Mouse (Mus musculus) heart, embryonic 12.5 days (tissue): ENCODE measurements around the gene Col4a3. TPM values are rescaled to one million over a fixed set of nuclear protein-coding genes. Genes with fewer than 3 reads are reported as not detected.

ENCODE experiments used
- ATAC-seq: fragments of 200-750 bp; cut with Nextera tagmentation; 2 replicates; pipeline ENCODE4 v1.8.0; 2017; ENCODE audit warnings: moderate TSS enrichment, moderate library complexity; ENCODE audit not compliant: insufficient number of reproducible peaks, low FRiP score
- H3K27ac ChIP-seq: fragments of 300-500 bp; sonication (generic); 2 replicates; pipeline ENCODE4 v1.5.1; 2016; ENCODE audit warnings: mild to moderate bottlenecking, moderate library complexity; ENCODE audit not compliant: poor library complexity, severe bottlenecking
- H3K27me3 ChIP-seq: fragments of 300-500 bp; sonication (generic); replicated peaks from 2 replicates; pipeline ENCODE4 v1.6.1; 2016; ENCODE audit warnings: mild to moderate bottlenecking, moderate library complexity
- H3K36me3 ChIP-seq: fragments of 300-500 bp; sonication (generic); 2 replicates; pipeline ENCODE4 v1.6.1; 2016; ENCODE audit warnings: mild to moderate bottlenecking, moderate library complexity
- H3K4me1 ChIP-seq: fragments of 300-500 bp; sonication (generic); replicated peaks from 2 replicates; pipeline ENCODE4 v1.6.1; 2016; ENCODE audit warnings: mild to moderate bottlenecking
- H3K4me2 ChIP-seq: fragments of 300-500 bp; sonication (generic); 2 replicates; pipeline ENCODE4 v1.6.1; 2016; ENCODE audit warnings: mild to moderate bottlenecking, moderate library complexity
- H3K4me3 ChIP-seq: fragments of 300-500 bp; sonication (generic); 2 replicates; pipeline ENCODE4 v1.5.1; 2016; ENCODE audit warnings: mild to moderate bottlenecking
- H3K9ac ChIP-seq: fragments of 300-500 bp; sonication (generic); 2 replicates; pipeline ENCODE4 v1.6.1; 2016; ENCODE audit warnings: mild to moderate bottlenecking, moderate library complexity
- H3K9me3 ChIP-seq: fragments of 300-500 bp; sonication (generic); replicated peaks from 2 replicates; pipeline ENCODE4 v1.6.1; 2016; ENCODE audit warnings: mild to moderate bottlenecking, moderate library complexity
- WGBS: fragments of 180-500 bp; shearing (Covaris S2); methylation state at CpG from one replicate; pipeline ENCODE4 v1.1.7; 2016; 5-methylcytosine and 5-hydroxymethylcytosine counted together
- polyA plus RNA-seq: library from polyadenylated mRNA; unstranded; fragments of >200 nt; fragmentation: Nextera tagmentation; extraction: Ambion mirVana; gene quantifications from 2 replicates; pipeline ENCODE4 v1.2.1, GENCODE M21; 2016

The Col4a3 gene
- polyA plus RNA-seq, 1 experiment from 2014 or later = 0.60 TPM

- no peak for ATAC-seq
- peaks cover 39% of the 10 kb centered on the region for H3K36me3 ChIP-seq
- H3K9ac ChIP-seq = no peak overlapping the region
- H3K27me3 ChIP-seq = no peaks in the 10 kb centered on the region
- H3K27ac ChIP-seq = no peak overlapping the region
- WGBS = 91% methylated on average over 3 of the region's 3 CpGs
- no peaks in the 10 kb centered on the region for H3K9me3 ChIP-seq
- H3K4me3 ChIP-seq = no peak overlapping the region
- no peaks in the 10 kb centered on the region for H3K4me1 ChIP-seq
- H3K4me2 ChIP-seq = no peak overlapping the region
These were observed 157.2 kb downstream of the Col4a3 start for GRCm38 (mm10) chr1:82743962-82744361.

- peaks cover 42% of the 10 kb centered on the region for H3K36me3 ChIP-seq
- no peak overlapping the region for H3K4me3 ChIP-seq
- no peak for ATAC-seq
- H3K9ac ChIP-seq = no peak overlapping the region
- no peaks in the 10 kb centered on the region for H3K27me3 ChIP-seq
- H3K4me1 ChIP-seq = no peaks in the 10 kb centered on the region
- 92% methylated on average over 4 of the region's 4 CpGs for WGBS
- no peak overlapping the region for H3K4me2 ChIP-seq
- H3K27ac ChIP-seq = no peak overlapping the region
- no peaks in the 10 kb centered on the region for H3K9me3 ChIP-seq
These were observed 159.7 kb downstream of the Col4a3 start for GRCm38 (mm10) chr1:82746408-82746807.

GRCm38 (mm10) chr1:82747714-82748452, 161.2 kb downstream of the Col4a3 start:
- no peak overlapping the region for H3K9ac ChIP-seq
- no peak overlapping the region for H3K4me3 ChIP-seq
- 76% methylated on average over 2 of the region's 2 CpGs for WGBS
- H3K27ac ChIP-seq = no peak overlapping the region
- H3K4me2 ChIP-seq = no peak overlapping the region
- no peaks in the 10 kb centered on the region for H3K27me3 ChIP-seq
- no peaks in the 10 kb centered on the region for H3K4me1 ChIP-seq
- H3K36me3 ChIP-seq = peaks cover 36% of the 10 kb centered on the region
- no peak for ATAC-seq
- no peaks in the 10 kb centered on the region for H3K9me3 ChIP-seq

GRCm38 (mm10) chr1:82759520-82759919, 172.8 kb downstream of the Col4a3 start:
- no peaks in the 10 kb centered on the region for H3K27me3 ChIP-seq
- 0 out of 2 replicates have a peak, but pooled peaks cover 6% of the 10 kb centered on the region for H3K9me3 ChIP-seq
- no peak overlapping the region for H3K4me3 ChIP-seq
- no peak overlapping the region for H3K9ac ChIP-seq
- H3K4me1 ChIP-seq = no peaks in the 10 kb centered on the region; the same call in none of the 2 replicates
- ATAC-seq = no peak
- H3K36me3 ChIP-seq = peaks cover 48% of the 10 kb centered on the region
- H3K4me2 ChIP-seq = no peak overlapping the region
- H3K27ac ChIP-seq = no peak overlapping the region
- WGBS = 89% methylated on average over 1 of the region's 1 CpGs

- H3K9me3 ChIP-seq = 0 out of 2 replicates have a peak, but pooled peaks cover 6% of the 10 kb centered on the region
- H3K27me3 ChIP-seq = no peaks in the 10 kb centered on the region
- peaks cover 30% of the 10 kb centered on the region for H3K36me3 ChIP-seq
- H3K9ac ChIP-seq = no peak overlapping the region
- no peak for ATAC-seq
- no peak overlapping the region for H3K4me2 ChIP-seq
- H3K4me1 ChIP-seq = peaks cover 2% of the 10 kb centered on the region
- H3K27ac ChIP-seq = no peak overlapping the region
- WGBS = 91% methylated on average over 8 of the region's 8 CpGs
- no peak overlapping the region for H3K4me3 ChIP-seq
These were observed 174.9 kb downstream of the Col4a3 start for GRCm38 (mm10) chr1:82761454-82762169.

GRCm38 (mm10) chr1:82762274-82762673, 175.6 kb downstream of the Col4a3 start:
- Histone ChIP-seq H3K36me3 (peaks cover 30% of the 10 kb centered on the region), H3K9ac (no peak overlapping the region), H3K4me3 (no peak overlapping the region), H3K4me1 (peaks cover 5% of the 10 kb centered on the region), H3K27me3 (no peaks in the 10 kb centered on the region), H3K27ac (no peak overlapping the region), H3K4me2 (no peak overlapping the region), H3K9me3 (0 out of 2 replicates have a peak, but pooled peaks cover 6% of the 10 kb centered on the region)
- WGBS = 86% methylated on average over 1 of the region's 1 CpGs
- no peak for ATAC-seq

GRCm38 (mm10) chr1:82766227-82766626, 179.5 kb downstream of the Col4a3 start:
- Histone ChIP-seq H3K36me3 (peaks cover 17% of the 10 kb centered on the region), H3K9ac (no peak overlapping the region), H3K27me3 (no peaks in the 10 kb centered on the region), H3K9me3 (0 out of 2 replicates have a peak, but pooled peaks cover 6% of the 10 kb centered on the region), H3K4me2 (no peak overlapping the region), H3K4me1 (peaks cover 5% of the 10 kb centered on the region), H3K27ac (no peak overlapping the region), H3K4me3 (no peak overlapping the region)
- ATAC-seq = no peak
- WGBS = 32% methylated on average over 1 of the region's 1 CpGs

- 50% methylated on average over 4 of the region's 4 CpGs for WGBS
- no peak for ATAC-seq
These were observed 179.9 kb downstream of the Col4a3 start for GRCm38 (mm10) chr1:82766641-82767040.

GRCm38 (mm10) chr1:82768269-82768668, 181.5 kb downstream of the Col4a3 start, which contains the start of gene Tm4sf20:
TSS of gene Tm4sf20 (minus strand) at chr1:82768461.
- Histone ChIP-seq H3K9ac (no peak within 1 kb of the TSS), H3K4me2 (no peak within 1 kb of the TSS), H3K27me3 (no peaks in the 10 kb centered on the region), H3K36me3 (no peaks in the 10 kb centered on the region; the same call in 1 of the 2 replicates), H3K4me3 (no peak within 1 kb of the TSS), H3K9me3 (no peaks in the 10 kb centered on the region), H3K27ac (no peak within 1 kb of the TSS), H3K4me1 (peaks cover 5% of the 10 kb centered on the region)
- 61% methylated on average over 5 of the region's 5 CpGs for WGBS
- no peak for ATAC-seq

More at GRCm38 (mm10) chr1:82766641-82767040, 179.9 kb downstream of the Col4a3 start:
- Histone ChIP-seq H3K27ac (no peak overlapping the region), H3K4me1 (peaks cover 5% of the 10 kb centered on the region), H3K4me2 (no peak overlapping the region), H3K36me3 (peaks cover 15% of the 10 kb centered on the region), H3K9ac (no peak overlapping the region), H3K27me3 (no peaks in the 10 kb centered on the region), H3K9me3 (0 out of 2 replicates have a peak, but pooled peaks cover 6% of the 10 kb centered on the region), H3K4me3 (no peak overlapping the region)

GRCm38 (mm10) chr1:82771022-82771586, 184.4 kb downstream of the Col4a3 start, which contains the start of gene Gm47791:
TSS of gene Gm47791 (minus strand) at chr1:82771243.
- no peak within 1 kb of the TSS for H3K4me2 ChIP-seq

More at GRCm38 (mm10) chr1:82771022-82771586, 184.4 kb downstream of the Col4a3 start, which contains the start of gene Gm47791:
- no peak for ATAC-seq
- no peak within 1 kb of the TSS for H3K9ac ChIP-seq
- H3K27me3 ChIP-seq = no peaks in the 10 kb centered on the region
- H3K9me3 ChIP-seq = no peaks in the 10 kb centered on the region
- H3K4me1 ChIP-seq = peaks cover 5% of the 10 kb centered on the region
- H3K4me3 ChIP-seq = no peak within 1 kb of the TSS
- 77% methylated on average over 15 of the region's 15 CpGs for WGBS
- no peaks in the 10 kb centered on the region for H3K36me3 ChIP-seq
- H3K27ac ChIP-seq = no peak within 1 kb of the TSS
